Mouse (Mus musculus) stomach, embryonic 14.5 days (tissue): ENCODE measurements around the gene Gm9758. TPM values are rescaled to one million over a fixed set of nuclear protein-coding genes. Genes with fewer than 3 reads are reported as not detected.
"Not testable (repeated sequence)": the region's sequence is repeated elsewhere in the genome, so short reads cannot be mapped to it uniquely, and the experiment has no call there.

Source experiments
- ATAC-seq: fragments of 200-750 bp; cut with Nextera tagmentation; 2 replicates; pipeline ENCODE4 v1.8.0; 2017; ENCODE audit warnings: low read depth, moderate TSS enrichment; ENCODE audit not compliant: insufficient number of reproducible peaks, insufficient read depth, low FRiP score
- H3K27ac ChIP-seq: fragments of 300-500 bp; sonication (generic); 2 replicates; pipeline ENCODE4 v1.5.1; 2014; ENCODE audit warnings: mild to moderate bottlenecking, low read length, moderate library complexity, mixed read lengths
- H3K27me3 ChIP-seq: fragments of 300-500 bp; sonication (generic); 2 replicates; pipeline ENCODE4 v1.6.1; 2014; ENCODE audit warnings: low read length, control low read depth, mixed read lengths; ENCODE audit not compliant: control insufficient read depth, insufficient read depth
- H3K36me3 ChIP-seq: fragments of 300-500 bp; sonication (generic); 2 replicates; pipeline ENCODE4 v1.6.1; 2014; ENCODE audit warnings: mild to moderate bottlenecking, control low read depth, low read length, moderate library complexity, mixed read lengths; ENCODE audit not compliant: control insufficient read depth, insufficient read depth
- H3K4me1 ChIP-seq: fragments of 300-500 bp; sonication (generic); 2 replicates; pipeline ENCODE4 v1.6.1; 2014; ENCODE audit warnings: low read length, control low read depth, mixed read lengths; ENCODE audit not compliant: control insufficient read depth, insufficient read depth
- H3K4me2 ChIP-seq: fragments of 300-500 bp; sonication (generic); replicated peaks from 2 replicates; pipeline ENCODE4 v1.6.1; 2014; ENCODE audit warnings: low read depth, low read length, control low read depth
- H3K4me3 ChIP-seq: fragments of 300-500 bp; sonication (generic); 2 replicates; pipeline ENCODE4 v1.5.1; 2014; ENCODE audit warnings: low read depth, low read length, control low read depth
- H3K9ac ChIP-seq: fragments of 300-500 bp; sonication (generic); replicated peaks from 2 replicates; pipeline ENCODE4 v1.6.1; 2014; ENCODE audit warnings: low read depth, mild to moderate bottlenecking, control low read depth, low read length, moderate library complexity, mixed read lengths
- H3K9me3 ChIP-seq: fragments of 300-500 bp; sonication (generic); 2 replicates; pipeline ENCODE4 v1.6.1; 2016; ENCODE audit warnings: low read depth, low read length, control low read depth; ENCODE audit not compliant: control insufficient read depth
- WGBS: fragments of 180-500 bp; shearing (Covaris S2); extraction: QIAGEN DNeasy Blood & Tissue Kit; methylation state at CpG from one replicate; pipeline ENCODE4 v1.1.7; 2014; 5-methylcytosine and 5-hydroxymethylcytosine counted together
- polyA plus RNA-seq: library from polyadenylated mRNA; unstranded; fragments of >200 nt; fragmentation: Nextera tagmentation; extraction: Ambion mirVana; gene quantifications from 2 replicates; pipeline ENCODE4 v1.2.1, GENCODE M21; 2014

Gene Gm9758
- polyA plus RNA-seq, 1 experiment from 2014 or later = not detected

DNA sequence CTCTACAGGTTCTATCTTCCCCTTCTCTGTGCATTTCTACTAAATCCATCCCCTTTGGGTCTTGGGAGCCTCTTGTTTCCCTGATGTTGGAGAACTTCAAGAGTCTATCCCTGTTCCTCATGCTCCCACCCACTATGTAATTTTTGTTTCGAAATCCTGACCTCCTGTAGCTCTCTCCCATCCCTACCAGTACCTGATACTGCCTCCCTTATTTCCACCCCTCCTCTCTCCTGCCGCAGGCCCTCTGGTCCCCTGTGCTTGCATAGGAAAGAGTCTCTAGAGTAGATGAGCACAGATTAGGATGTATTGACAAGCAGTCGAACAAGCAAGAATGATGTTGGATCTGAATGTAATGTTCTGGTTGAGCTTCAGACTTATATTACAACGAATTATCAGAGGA, 30.8 kb upstream of the Gm9758 start:
- not testable (repeated sequence) for H3K9me3 ChIP-seq, H3K27ac ChIP-seq, H3K36me3 ChIP-seq, H3K9ac ChIP-seq, H3K27me3 ChIP-seq, H3K4me1 ChIP-seq, H3K4me2 ChIP-seq, ATAC-seq, H3K4me3 ChIP-seq
- 47% methylated on average over 4 of the region's 4 CpGs for WGBS

- WGBS = 90% methylated on average over 1 of the region's 1 CpGs
- not testable (repeated sequence) for H3K4me2 ChIP-seq, H3K27ac ChIP-seq, H3K27me3 ChIP-seq, H3K4me3 ChIP-seq, ATAC-seq, H3K9me3 ChIP-seq, H3K4me1 ChIP-seq, H3K36me3 ChIP-seq, H3K9ac ChIP-seq
These were observed 26.3 kb upstream of the Gm9758 start for GRCm38 (mm10) chr5:14941043-14941442.

- H3K27ac ChIP-seq, ATAC-seq, H3K4me3 ChIP-seq, H3K4me2 ChIP-seq, H3K27me3 ChIP-seq, H3K4me1 ChIP-seq, H3K9me3 ChIP-seq, H3K9ac ChIP-seq, H3K36me3 ChIP-seq: not testable (repeated sequence)
- 45% methylated on average over 1 of the region's 1 CpGs for WGBS
These were observed 23.6 kb upstream of the Gm9758 start, which contains the start of gene Speer4e for GRCm38 (mm10) chr5:14938329-14938728. Gene Speer4e (minus strand): TSS chr5:14938429.

DNA sequence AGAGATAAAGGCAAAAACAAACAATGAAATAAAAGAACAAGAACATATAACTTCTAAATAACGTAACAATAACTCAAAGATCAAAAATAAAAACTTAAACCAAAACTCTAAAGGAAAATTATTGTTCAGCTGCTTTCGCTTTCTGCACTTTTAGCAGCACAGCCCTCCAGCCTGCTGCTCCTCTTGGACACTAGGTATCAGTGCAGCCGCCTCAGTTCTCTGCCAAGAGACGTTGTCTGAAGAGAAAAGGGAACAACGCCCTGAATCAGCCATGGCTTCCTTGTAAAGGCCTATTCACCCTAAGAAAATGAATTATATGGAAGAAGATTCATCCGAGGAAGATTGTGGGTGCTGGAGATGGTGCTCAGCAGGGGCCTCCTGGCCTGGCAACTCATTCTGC, 19.0 kb upstream of the Gm9758 start:
- H3K4me2 ChIP-seq, ATAC-seq, H3K4me1 ChIP-seq, H3K9ac ChIP-seq, H3K27ac ChIP-seq, H3K27me3 ChIP-seq, H3K36me3 ChIP-seq, H3K4me3 ChIP-seq, H3K9me3 ChIP-seq: not testable (repeated sequence)
- 80% methylated on average over 5 of the region's 6 CpGs for WGBS

- WGBS = 23% methylated on average over 4 of the region's 4 CpGs
- H3K4me1 ChIP-seq, H3K9ac ChIP-seq, ATAC-seq, H3K36me3 ChIP-seq, H3K9me3 ChIP-seq, H3K4me2 ChIP-seq, H3K27me3 ChIP-seq, H3K27ac ChIP-seq, H3K4me3 ChIP-seq: not testable (repeated sequence)
These were observed 12.3 kb upstream of the Gm9758 start for GRCm38 (mm10) chr5:14927047-14927446.

DNA sequence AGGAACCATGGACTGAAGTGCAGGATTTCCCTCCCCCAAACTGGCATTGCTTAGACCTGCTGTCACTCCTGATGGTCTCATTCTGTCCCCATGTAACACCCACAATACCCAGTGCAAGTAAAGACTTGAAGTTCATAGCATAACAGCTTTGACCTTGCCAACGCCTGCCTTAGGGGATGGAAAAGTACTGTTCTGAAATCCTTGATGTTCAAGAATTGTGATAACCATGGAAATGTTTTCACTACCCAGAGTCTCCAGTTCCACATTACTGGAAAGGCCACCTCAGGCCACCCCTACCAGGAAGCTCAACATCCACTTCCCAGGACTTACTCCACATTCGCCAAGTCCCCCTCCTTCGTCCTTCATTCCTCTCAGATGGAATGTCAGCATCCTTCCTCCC, 338 bp downstream of the Gm9758 start:
- 75% methylated on average over 2 of the region's 3 CpGs for WGBS
- H3K36me3 ChIP-seq, H3K9me3 ChIP-seq, H3K4me1 ChIP-seq, H3K4me2 ChIP-seq, H3K9ac ChIP-seq, H3K4me3 ChIP-seq, ATAC-seq, H3K27me3 ChIP-seq, H3K27ac ChIP-seq: not testable (repeated sequence)

- not testable (repeated sequence) for H3K27me3 ChIP-seq, H3K36me3 ChIP-seq, ATAC-seq, H3K4me2 ChIP-seq, H3K9me3 ChIP-seq, H3K27ac ChIP-seq, H3K9ac ChIP-seq, H3K4me1 ChIP-seq, H3K4me3 ChIP-seq
- 17% methylated on average over 3 of the region's 3 CpGs for WGBS
These were observed 11.2 kb downstream of the Gm9758 start for GRCm38 (mm10) chr5:14903539-14903938.

- Histone ChIP-seq H3K9ac (no peak overlapping the region), H3K9me3 (no peaks in the 10 kb centered on the region; the same call in 1 of the 2 replicates), H3K4me2 (no peak overlapping the region), H3K4me1 (no peaks in the 10 kb centered on the region), H3K27ac (no peak overlapping the region), H3K4me3 (no peak overlapping the region), H3K36me3 (no peaks in the 10 kb centered on the region), H3K27me3 (no peaks in the 10 kb centered on the region)
- ATAC-seq = no peak
- 52% methylated on average over 3 of the region's 3 CpGs for WGBS
These were observed 22.5 kb downstream of the Gm9758 start for GRCm38 (mm10) chr5:14892242-14892641.

DNA sequence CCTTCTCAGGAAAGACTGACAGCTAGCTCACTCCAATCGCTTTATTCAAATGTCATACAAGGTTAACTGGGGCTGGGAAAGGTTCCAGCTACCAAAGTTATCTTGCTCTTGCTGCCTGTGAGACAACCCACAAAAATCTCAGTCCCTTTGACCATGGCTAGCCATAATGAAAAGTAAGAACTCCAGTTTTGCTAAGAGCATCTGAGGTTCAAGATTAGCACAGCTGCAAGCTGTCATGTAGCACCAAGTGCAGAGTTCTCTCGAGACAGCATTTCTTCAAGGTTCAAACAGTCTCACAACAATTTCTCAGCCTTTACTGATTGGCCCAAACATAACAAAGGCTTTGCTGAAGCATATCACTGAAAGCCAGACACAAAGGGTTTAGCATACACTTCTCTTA, 29.4 kb downstream of the Gm9758 start:
- not testable (repeated sequence) for H3K9ac ChIP-seq, ATAC-seq, H3K27ac ChIP-seq, H3K4me1 ChIP-seq, H3K4me3 ChIP-seq, H3K9me3 ChIP-seq, H3K4me2 ChIP-seq, H3K36me3 ChIP-seq, H3K27me3 ChIP-seq
- 48% methylated on average over 2 of the region's 2 CpGs for WGBS
